Mouse (Mus musculus) bone marrow, adult 2 months (tissue): ENCODE measurements around the gene Hsd11b2.

ENCODE experiments used
- CTCF ChIP-seq: fragments of 200-500 bp; IDR thresholded peaks from 2 replicates; pipeline ENCODE4 v1.5.1; 2011; ENCODE audit warnings: low read length, control low read depth; ENCODE audit not compliant: control insufficient read depth, insufficient read depth
- POLR2A ChIP-seq: fragments of 200-500 bp; IDR thresholded peaks from 2 replicates; pipeline ENCODE4 v1.6.1; 2011; ENCODE audit warnings: low read depth, mild to moderate bottlenecking, control low read depth, low read length, borderline replicate concordance; ENCODE audit not compliant: control insufficient read depth

GRCm38 (mm10) chr8:105488082-105488481 lies 30.5 kb upstream of the Hsd11b2 start:
- TF ChIP-seq CTCF (no peak), POLR2A (no peak)
